Mouse (Mus musculus): ENCODE measurements at regions not wholly inside any gene's neighbourhood (a gene's known extent, or its start where the extent isn't known, plus 50 kb on each side); places are given as distances from the start of the nearest gene placed in this dataset.

GRCm38 (mm10) chr14:24997786-24998509, 461.0 kb upstream of the Zmiz1 start:
- no peak for DNase-seq (ENCODE audit: low read depth, low spot score)

- no peak for DNase-seq (ENCODE audit: low read depth, low spot score)
Measured at GRCm38 (mm10) chr14:24999008-24999572, 459.9 kb upstream of the Zmiz1 start.

DNA sequence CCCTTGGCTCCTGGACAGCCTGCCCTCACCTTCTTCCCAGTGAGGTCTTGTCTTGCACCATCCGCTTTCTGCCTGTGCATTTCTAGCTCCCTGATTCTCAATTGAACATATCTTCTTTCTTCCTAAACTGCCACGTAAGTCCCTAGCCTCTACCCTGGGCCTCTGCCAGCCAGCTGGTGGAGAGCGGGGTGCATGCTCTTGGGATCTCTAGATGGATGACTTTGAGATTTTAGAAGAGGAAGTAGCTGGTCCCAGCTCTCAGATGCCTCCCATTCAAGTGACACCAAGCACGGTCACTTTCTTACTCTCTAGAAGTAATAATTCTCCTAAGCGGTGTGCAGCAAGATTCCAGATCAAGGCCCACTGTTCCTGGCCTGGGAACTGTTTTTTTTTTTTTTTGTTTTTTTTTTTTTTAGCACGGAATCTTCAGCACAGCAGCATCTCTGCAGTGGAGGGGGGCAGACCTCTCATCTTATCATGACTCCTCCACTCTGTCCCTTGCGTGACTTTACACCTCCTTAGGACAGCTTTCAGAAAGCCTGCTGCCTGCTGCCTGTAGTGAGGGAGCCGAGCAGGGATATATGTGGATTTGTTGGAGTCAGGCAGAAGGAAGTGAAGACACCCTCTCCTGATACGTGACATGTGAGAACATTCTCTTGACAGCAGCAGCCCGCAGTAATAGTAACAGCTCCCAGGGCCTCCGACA, 453.6 kb upstream of the Zmiz1 start:
- DNase-seq (ENCODE audit: low read depth, low spot score) = no peak

DNA sequence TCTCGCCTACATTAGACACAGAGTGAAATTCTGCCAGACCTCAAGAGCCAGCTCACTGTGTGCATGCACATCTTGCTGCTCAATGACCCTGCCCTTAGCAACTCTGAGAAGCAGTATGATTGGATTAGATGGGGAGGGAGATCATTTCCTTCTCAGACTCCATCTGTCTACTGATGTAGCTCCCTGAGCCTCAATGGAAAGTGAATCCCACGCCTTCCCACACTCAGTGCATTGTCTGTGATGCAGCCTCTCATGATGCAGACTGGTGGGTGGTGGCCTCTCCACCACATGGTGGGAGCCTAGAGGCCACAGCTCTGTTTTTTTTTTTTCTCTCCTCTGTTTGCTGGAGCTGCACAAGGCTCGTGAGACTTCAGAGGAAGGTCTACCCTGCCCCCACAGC, 447.1 kb upstream of the Zmiz1 start:
- no peak for DNase-seq (ENCODE audit: low read depth, low spot score)

- DNase-seq (ENCODE audit: low read depth, low spot score) = no peak
Measured at GRCm38 (mm10) chr14:25015288-25016238, 443.4 kb upstream of the Zmiz1 start.

- no peak for DNase-seq (ENCODE audit: low read depth, low spot score)
Measured at GRCm38 (mm10) chr14:25017860-25018259, 441.1 kb upstream of the Zmiz1 start.

- no peak for DNase-seq (ENCODE audit: low read depth, low spot score)
Measured at GRCm38 (mm10) chr14:25019306-25019905, 439.6 kb upstream of the Zmiz1 start.

DNA sequence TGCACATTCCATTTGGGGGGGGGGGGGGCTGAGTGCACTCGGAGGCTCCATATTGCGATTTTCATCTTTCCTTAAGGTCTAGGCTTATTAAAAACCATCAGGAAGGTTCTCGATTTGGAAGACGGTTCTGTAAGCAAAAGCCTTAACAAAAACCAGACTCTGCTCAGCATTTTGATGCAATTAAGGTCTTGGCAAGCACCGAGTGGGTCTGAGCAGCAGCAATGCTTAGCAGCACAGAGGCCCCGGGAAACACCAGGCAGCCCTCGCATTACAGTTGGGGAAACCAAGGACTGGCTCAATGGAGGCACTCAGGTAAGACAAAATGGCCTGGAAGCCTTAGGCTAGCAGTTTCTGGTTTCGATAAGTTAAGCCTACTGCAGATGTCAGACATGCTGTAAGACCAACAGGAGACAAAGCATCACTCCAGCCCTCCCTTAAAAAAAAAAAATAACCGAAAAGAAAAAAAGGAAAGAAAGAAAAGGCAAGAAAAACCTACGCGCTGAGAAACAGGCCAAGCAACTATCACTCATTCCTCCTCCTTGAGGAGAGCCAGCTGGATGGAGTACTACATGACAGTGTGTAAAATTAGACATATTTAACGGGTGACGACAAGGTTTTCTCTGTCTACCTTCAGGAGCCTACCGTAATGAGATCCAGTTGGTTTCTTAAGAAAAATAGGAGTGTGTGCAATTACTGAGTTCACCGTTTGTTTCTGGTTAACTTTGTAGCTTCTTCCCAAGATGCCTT, 436.3 kb upstream of the Zmiz1 start:
- no peak for DNase-seq (ENCODE audit: low read depth, low spot score)

DNA sequence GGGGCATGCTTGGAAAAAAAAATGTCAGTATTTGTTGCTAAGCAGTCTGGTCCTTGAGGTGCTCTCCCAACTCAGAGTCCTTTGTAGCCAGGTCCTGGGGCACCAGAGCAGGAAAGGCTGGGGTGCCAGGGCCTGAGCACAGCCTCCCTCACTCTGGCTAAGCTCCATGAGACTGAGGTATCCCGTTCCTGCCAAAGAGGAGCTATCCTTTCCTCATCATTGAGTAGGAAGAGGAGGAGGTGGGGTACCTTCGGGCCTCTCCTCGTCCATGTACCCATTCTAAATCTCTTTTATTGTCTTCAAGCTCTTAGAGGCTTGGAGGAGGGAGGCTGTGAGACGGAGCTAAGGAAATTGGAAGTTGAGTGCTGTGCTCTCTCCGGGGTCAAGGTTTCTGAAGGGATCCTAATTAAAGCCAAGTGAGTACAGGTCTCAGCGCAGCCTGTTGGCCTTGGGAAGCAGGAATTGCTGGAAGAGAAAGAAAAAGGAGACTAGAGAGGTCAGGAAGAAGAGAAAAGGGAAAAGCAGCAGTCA, 435.6 kb upstream of the Zmiz1 start:
- no peak for DNase-seq (ENCODE audit: low read depth, low spot score)

DNA sequence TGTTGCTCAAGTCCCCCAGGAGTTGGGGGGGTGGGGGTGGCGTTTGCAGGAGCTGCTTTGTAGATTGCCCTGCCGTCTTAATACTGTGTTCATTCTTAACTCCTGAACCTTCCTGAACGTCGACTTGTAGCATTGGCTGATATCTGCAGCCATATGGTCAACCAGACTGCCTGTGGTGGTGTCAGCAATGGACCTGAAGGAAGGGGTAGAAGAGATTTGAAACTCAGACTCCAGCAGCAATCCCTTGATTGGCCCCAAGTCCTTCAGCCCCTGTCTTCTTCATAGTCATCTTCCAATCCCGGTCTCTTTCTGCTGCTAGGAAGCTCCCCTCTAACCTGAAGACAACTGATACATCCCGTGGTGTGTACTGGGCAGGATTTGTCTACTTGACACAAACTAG, 433.9 kb upstream of the Zmiz1 start:
- no peak for DNase-seq (ENCODE audit: low read depth, low spot score)

DNA sequence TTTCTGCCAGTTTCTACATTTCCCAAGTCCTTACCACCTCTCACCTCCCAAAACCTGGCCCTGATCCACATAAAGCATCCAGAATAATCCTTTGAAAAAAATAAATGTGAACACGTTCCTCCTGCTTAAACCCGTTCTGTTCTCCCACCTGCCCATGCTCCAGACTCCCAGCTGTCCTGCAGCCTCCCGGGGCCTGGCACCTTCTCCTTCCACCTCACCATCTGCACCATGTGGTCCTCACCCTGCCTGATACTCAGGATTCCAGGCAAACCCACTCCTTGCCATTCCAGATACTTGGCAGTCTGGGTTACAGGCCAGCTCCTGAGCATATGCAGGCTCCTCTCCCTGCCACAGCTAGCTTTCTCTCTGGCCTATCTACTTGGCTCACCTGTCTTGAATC, 431.9 kb upstream of the Zmiz1 start:
- no peak for DNase-seq (ENCODE audit: low read depth, low spot score)

DNA sequence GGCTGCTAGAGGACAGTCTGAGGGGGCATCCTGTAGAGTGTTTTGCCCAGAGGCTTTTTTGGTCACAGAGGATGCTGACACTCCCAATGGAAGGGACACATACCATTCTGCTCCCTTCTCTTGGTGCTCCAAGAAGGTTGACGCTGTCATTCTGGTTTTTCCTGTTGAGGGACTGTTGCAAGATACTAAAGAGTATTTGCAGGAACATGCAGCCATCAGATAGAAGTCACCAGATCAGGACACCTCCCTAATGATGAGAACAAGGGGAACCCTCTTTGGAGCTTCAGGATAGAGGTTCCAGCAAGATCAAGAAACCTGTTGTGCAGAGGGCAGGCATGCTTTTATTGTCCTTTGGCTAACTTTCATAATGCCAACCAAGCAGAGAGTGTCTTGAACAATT, 431.1 kb upstream of the Zmiz1 start:
- no peak for DNase-seq (ENCODE audit: low read depth, low spot score)

GRCm38 (mm10) chr14:25030881-25031280, 428.1 kb upstream of the Zmiz1 start:
- no peak for DNase-seq (ENCODE audit: low read depth, low spot score)

GRCm38 (mm10) chr14:25031756-25032680, 427.0 kb upstream of the Zmiz1 start:
- DNase-seq (ENCODE audit: low read depth, low spot score) = no peak

DNA sequence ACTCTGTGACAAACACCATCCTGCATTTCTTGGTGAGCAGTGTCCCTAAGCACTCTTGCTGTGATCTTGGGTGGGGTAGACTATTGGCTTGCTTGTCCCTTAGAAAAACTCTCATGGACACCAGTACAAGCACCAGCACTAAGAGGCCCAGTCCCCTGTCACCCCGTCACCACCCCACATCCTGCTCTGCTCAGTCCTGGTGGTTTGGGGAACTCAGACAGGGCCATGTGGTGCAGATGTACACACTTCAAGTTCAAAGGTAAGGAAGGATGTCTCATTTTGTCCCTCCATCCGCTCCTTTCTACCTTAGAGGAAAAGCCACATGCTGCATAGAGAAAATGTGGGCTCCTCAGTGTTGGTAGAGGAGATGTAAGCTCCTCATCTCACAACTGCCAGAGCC, 426.1 kb upstream of the Zmiz1 start:
- DNase-seq (ENCODE audit: low read depth, low spot score) = no peak

- no peak for DNase-seq (ENCODE audit: low read depth, low spot score)
Measured at GRCm38 (mm10) chr14:25042265-25042664, 416.7 kb upstream of the Zmiz1 start.

DNA sequence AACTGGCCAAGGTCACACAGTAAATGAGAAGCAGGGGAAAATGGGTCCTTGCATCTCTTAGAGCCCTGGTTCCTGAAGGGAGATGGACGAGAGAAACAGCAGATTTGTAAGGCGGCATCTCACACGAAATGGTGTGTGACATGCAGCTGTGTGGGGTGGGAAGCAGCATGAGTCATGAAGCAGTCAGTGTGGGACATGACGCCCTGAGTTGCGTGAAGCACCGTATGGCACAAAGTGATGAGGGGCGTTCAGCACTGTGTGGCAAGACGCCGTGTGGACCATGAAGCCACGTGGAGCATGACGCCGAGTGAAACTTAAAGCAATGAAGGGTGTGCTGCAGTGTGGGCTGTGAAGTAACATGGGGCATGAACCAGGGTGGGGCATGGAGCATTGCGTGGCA, 414.9 kb upstream of the Zmiz1 start:
- no peak for DNase-seq (ENCODE audit: low read depth, low spot score)

DNA sequence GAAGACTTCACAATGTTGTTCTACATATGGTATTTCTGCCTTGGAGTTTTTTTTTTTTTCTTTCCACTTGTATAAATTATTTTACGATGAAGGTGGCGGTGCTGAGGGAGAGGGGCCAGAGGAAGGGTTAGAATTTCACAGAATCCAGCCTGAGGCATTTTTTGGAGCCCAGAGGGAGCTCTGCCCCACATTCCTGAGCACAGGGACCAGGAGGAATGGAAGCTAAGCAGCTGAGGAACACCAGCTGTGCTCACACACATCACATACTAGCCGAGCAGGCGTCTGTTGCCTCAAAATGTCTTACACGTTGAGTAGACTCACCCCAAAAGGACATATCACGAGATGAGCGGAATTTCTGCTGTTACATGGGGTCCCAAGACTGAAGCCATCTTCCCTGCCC, 414.1 kb upstream of the Zmiz1 start:
- DNase-seq (ENCODE audit: low read depth, low spot score) = no peak

- DNase-seq (ENCODE audit: low read depth, low spot score) = no peak
Measured at GRCm38 (mm10) chr14:25050674-25051251, 408.2 kb upstream of the Zmiz1 start.
